Mouse (Mus musculus): ENCODE measurements around the gene Taf1c. TPM values are rescaled to one million over a fixed set of nuclear protein-coding genes. Genes with fewer than 3 reads are reported as not detected.

The Taf1c gene
- polyA plus RNA-seq (2015; fragmentation: Nextera tagmentation; extraction: Ambion mirVana) = 3.5 and 3.6 TPM in 2 replicates

DNA sequence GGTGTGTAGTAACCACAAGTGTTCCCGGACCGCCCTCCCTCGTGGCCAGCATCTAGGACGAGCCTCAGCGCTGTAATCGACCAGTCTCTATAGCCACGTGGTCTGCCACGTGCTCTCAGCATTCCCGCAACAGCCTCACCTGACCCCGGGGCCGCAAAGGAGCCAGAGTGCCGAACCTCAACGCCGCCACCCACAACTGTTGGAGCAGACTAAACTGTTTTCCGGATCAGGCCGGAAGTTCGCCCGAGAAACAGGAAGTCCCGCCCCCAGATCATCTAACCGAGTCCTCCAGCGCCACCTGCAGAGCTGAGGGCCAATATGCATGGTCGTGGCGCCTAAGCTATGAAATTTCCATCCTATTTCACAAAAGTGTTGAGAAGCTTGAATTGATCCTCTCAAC, at the start of gene Taf1c:
Gene Taf1c, minus strand, starts transcription at position 227 of the 400 bp plus-strand sequence.

DNA sequence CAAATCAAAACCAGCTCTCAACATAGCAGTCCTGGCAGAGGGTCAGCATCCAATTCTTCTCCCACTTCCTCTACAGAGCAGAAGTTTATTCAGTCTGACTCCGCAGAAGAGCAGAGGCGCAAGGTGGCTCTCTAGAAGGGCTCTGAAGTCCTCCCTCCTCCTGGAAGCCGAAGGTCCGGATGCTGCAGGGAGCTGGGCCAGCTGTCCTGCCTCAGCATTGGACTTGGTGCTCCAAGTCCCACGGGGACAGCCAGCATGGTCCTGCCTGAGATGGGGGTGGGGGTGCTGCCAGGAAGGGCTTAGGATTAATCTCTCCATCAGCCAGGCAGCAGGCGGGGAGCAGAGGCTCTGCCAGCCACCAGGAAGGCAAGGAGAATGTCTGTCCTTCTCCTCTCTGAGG, 30.4 kb upstream of the Taf1c start, which contains the start of gene Kcng4:
Gene Kcng4, minus strand, starts transcription at position 303 of the 400 bp plus-strand sequence.

GRCm38 (mm10) chr8:119612471-119612870, 7.4 kb upstream of the Taf1c start, which contains the start of gene Adad2:
Gene Adad2, plus strand, starts transcription at chr8:119612747.

GRCm38 (mm10) chr8:119574437-119575365, 30.3 kb downstream of the Taf1c start, which contains the start of the genes Hsdl1 and Dnaaf1:
Gene Hsdl1, minus strand, starts transcription at chr8:119575183.
Gene Dnaaf1, plus strand, starts transcription at chr8:119575235.

GRCm38 (mm10) chr8:119558603-119559401, 46.2 kb downstream of the Taf1c start, which contains the start of gene Mbtps1:
Gene Mbtps1, minus strand, starts transcription at chr8:119558735.

Other genes starting within 250 kb of the Taf1c start
- gene Mlycd, start 210.3 kb downstream of the Taf1c start, polyA plus RNA-seq (2015; fragmentation: Nextera tagmentation; extraction: Ambion mirVana) = 96.9 and 121 TPM in 2 replicates
- gene Osgin1, start 171.1 kb downstream of the Taf1c start, polyA plus RNA-seq (2015; fragmentation: Nextera tagmentation; extraction: Ambion mirVana) = 1.8 and 2.1 TPM in 2 replicates
- 0.23 and 0.26 TPM in 2 replicates for gene Necab2, start 158.5 kb downstream of the Taf1c start, polyA plus RNA-seq (2015; fragmentation: Nextera tagmentation; extraction: Ambion mirVana)
- not detected in 2 replicates for gene Slc38a8, start 103.5 kb downstream of the Taf1c start, polyA plus RNA-seq (2015; fragmentation: Nextera tagmentation; extraction: Ambion mirVana)
- gene Mbtps1, start 46.5 kb downstream of the Taf1c start, polyA plus RNA-seq (2015; fragmentation: Nextera tagmentation; extraction: Ambion mirVana) = 39.1 and 41.9 TPM in 2 replicates
- gene Hsdl1, start 30.0 kb downstream of the Taf1c start, polyA plus RNA-seq (2015; fragmentation: Nextera tagmentation; extraction: Ambion mirVana) = 15.5 and 16.9 TPM in 2 replicates
- gene Dnaaf1, start 30.0 kb downstream of the Taf1c start, polyA plus RNA-seq (2015; fragmentation: Nextera tagmentation; extraction: Ambion mirVana) = not detected in 2 replicates
- not detected in 2 replicates for gene Adad2, start 7.5 kb upstream of the Taf1c start, polyA plus RNA-seq (2015; fragmentation: Nextera tagmentation; extraction: Ambion mirVana)
- 0.21 and 0.37 TPM in 2 replicates for gene Kcng4, start 30.5 kb upstream of the Taf1c start, polyA plus RNA-seq (2015; fragmentation: Nextera tagmentation; extraction: Ambion mirVana)
- 52.7 and 62.0 TPM in 2 replicates for gene Wfdc1, start 61.1 kb upstream of the Taf1c start, polyA plus RNA-seq (2015; fragmentation: Nextera tagmentation; extraction: Ambion mirVana)
- gene Atp2c2, start 94.8 kb upstream of the Taf1c start, polyA plus RNA-seq (2015; fragmentation: Nextera tagmentation; extraction: Ambion mirVana) = 0.11 TPM in 1 of 2 replicates, not detected in the other
- 4.5 and 5.3 TPM in 2 replicates for gene Tldc1, start 173.2 kb upstream of the Taf1c start, polyA plus RNA-seq (2015; fragmentation: Nextera tagmentation; extraction: Ambion mirVana)
- gene Cotl1, start 235.3 kb upstream of the Taf1c start, polyA plus RNA-seq (2015; fragmentation: Nextera tagmentation; extraction: Ambion mirVana) = 25.2 and 31.5 TPM in 2 replicates

All from skeletal muscle tissue, postnatal 0 days (tissue).